Mouse (Mus musculus) CH12.LX (cell line): Measurements from ENCODE around the gene Lancl1. TPM values are rescaled to one million over a fixed set of nuclear protein-coding genes. Genes with fewer than 3 reads are reported as not detected.

Experiments used
- DNase-seq: peaks from one replicate; pipeline ENCODE4 v3.0.0-alpha.2; 2013; ENCODE audit errors: extremely low read depth
- H3K27ac ChIP-seq: 2 replicates; pipeline ENCODE4 v1.5.1; 2012; ENCODE audit warnings: low read depth, mild to moderate bottlenecking, control low read depth, moderate library complexity; ENCODE audit not compliant: insufficient read depth
- H3K27me3 ChIP-seq: replicated peaks from 2 replicates; pipeline ENCODE3; 2012; ENCODE audit warnings: inconsistent platforms
- H3K36me3 ChIP-seq, 2 experiments: replicated peaks in 1 of 2; 2 replicates each; pipeline versions ENCODE3 to v1.6.1; 2012; ENCODE audit warnings: inconsistent platforms in 1 of 2, low read length in 1 of 2, mild to moderate bottlenecking in 1 of 2, mixed read lengths in 1 of 2, moderate library complexity in 1 of 2; ENCODE audit not compliant: control insufficient read depth in 1 of 2, insufficient read depth in 1 of 2
- H3K4me1 ChIP-seq, 2 experiments: 2 replicates each; pipeline ENCODE4 v1.6.1; 2012; ENCODE audit warnings: inconsistent platforms in 1 of 2, moderate library complexity in 1 of 2; ENCODE audit not compliant: insufficient read depth in 2 of 2, control insufficient read depth in 1 of 2
- H3K4me2 ChIP-seq: 2 replicates; pipeline ENCODE4 v1.6.1; 2012; ENCODE audit warnings: low read depth, mild to moderate bottlenecking, control low read depth; ENCODE audit not compliant: poor library complexity, insufficient read depth, severe bottlenecking
- H3K4me3 ChIP-seq, 3 experiments: fragments of 150-350 bp in 1 of 3; sonication (generic) in 1 of 3; replicated peaks in 1 of 3; 2 replicates each; pipeline versions ENCODE3 to v1.5.1; 2011 to 2012; ENCODE audit warnings: low read depth in 2 of 3, low read length in 2 of 3, mild to moderate bottlenecking in 2 of 3, moderate library complexity in 2 of 3, control low read depth in 1 of 3, improper control_type of control experiment in 1 of 3, inconsistent platforms in 1 of 3, mixed read lengths in 1 of 3; ENCODE audit not compliant: poor library complexity in 1 of 3
- H3K79me2 ChIP-seq: replicated peaks from 2 replicates; pipeline ENCODE4 v1.6.1; 2012; ENCODE audit warnings: mild to moderate bottlenecking, moderate library complexity; ENCODE audit not compliant: control insufficient read depth, poor library complexity, insufficient read depth, severe bottlenecking; ENCODE audit errors: extremely low read depth
- H3K9ac ChIP-seq: 2 replicates; pipeline ENCODE4 v1.6.1; 2012; ENCODE audit warnings: low read depth, mild to moderate bottlenecking, control low read depth, moderate library complexity; ENCODE audit not compliant: insufficient read depth
- H3K9me3 ChIP-seq: replicated peaks from 2 replicates; pipeline ENCODE3; 2012; ENCODE audit warnings: low read length, inconsistent platforms, mixed read lengths
- BHLHE40 ChIP-seq: IDR thresholded peaks from 2 replicates; pipeline ENCODE4 v1.6.1; 2011; ENCODE audit warnings: mild to moderate bottlenecking, low read depth, low read length, improper control_type of control experiment
- ELF1 ChIP-seq: IDR thresholded peaks from 2 replicates; pipeline ENCODE4 v1.6.1; 2014; ENCODE audit warnings: low read depth, mild to moderate bottlenecking, inconsistent platforms, low read length, improper control_type of control experiment
- EP300 ChIP-seq: IDR thresholded peaks from 2 replicates; pipeline ENCODE4 v1.6.1; 2011; ENCODE audit warnings: low read length, improper control_type of control experiment
- ETS1 ChIP-seq: conservative IDR thresholded peaks from 2 replicates; pipeline ENCODE4 v1.6.1; 2012; ENCODE audit warnings: low read depth, mild to moderate bottlenecking, inconsistent platforms, low read length, improper control_type of control experiment, moderate library complexity
- HCFC1 ChIP-seq: IDR thresholded peaks from 2 replicates; pipeline ENCODE4 v1.6.1; 2012; ENCODE audit warnings: low read depth, mild to moderate bottlenecking, inconsistent platforms, low read length, improper control_type of control experiment
- IRF4 ChIP-seq: IDR thresholded peaks from 2 replicates; pipeline ENCODE4 v1.6.1; 2014; ENCODE audit warnings: low read depth, mild to moderate bottlenecking, inconsistent platforms, low read length, improper control_type of control experiment
- KAT2A ChIP-seq: IDR thresholded peaks from 2 replicates; pipeline ENCODE4 v1.6.1; 2012; ENCODE audit warnings: low read length, improper control_type of control experiment, inconsistent platforms; ENCODE audit not compliant: insufficient replicate concordance
- MAFK ChIP-seq: IDR thresholded peaks from 2 replicates; pipeline ENCODE4 v1.6.1; 2011; ENCODE audit warnings: low read length, improper control_type of control experiment; ENCODE audit not compliant: insufficient replicate concordance
- MAX ChIP-seq: IDR thresholded peaks from 2 replicates; pipeline ENCODE4 v1.6.1; 2011; ENCODE audit warnings: low read length, improper control_type of control experiment
- MAZ ChIP-seq: IDR thresholded peaks from 2 replicates; pipeline ENCODE4 v1.6.1; 2012; ENCODE audit warnings: low read depth, mild to moderate bottlenecking, inconsistent platforms, low read length, improper control_type of control experiment, moderate library complexity
- MXI1 ChIP-seq: IDR thresholded peaks from 2 replicates; pipeline ENCODE4 v1.6.1; 2011; ENCODE audit warnings: mild to moderate bottlenecking, low read depth, low read length, improper control_type of control experiment
- MYC ChIP-seq: IDR thresholded peaks from 2 replicates; pipeline ENCODE4 v1.6.1; 2011; ENCODE audit warnings: low read depth, mild to moderate bottlenecking, improper control_type of control experiment, low read length
- NRF1 ChIP-seq: IDR thresholded peaks from 2 replicates; pipeline ENCODE4 v1.6.1; 2014; ENCODE audit warnings: low read depth, mild to moderate bottlenecking, inconsistent platforms, low read length, improper control_type of control experiment, moderate library complexity
- PAX5 ChIP-seq: IDR thresholded peaks from 2 replicates; pipeline ENCODE4 v1.6.1; 2012; ENCODE audit warnings: low read length, inconsistent platforms, mixed read lengths
- POLR2AphosphoS2 ChIP-seq: IDR thresholded peaks from 2 replicates; pipeline ENCODE4 v1.6.1; 2011; ENCODE audit warnings: low read depth, low read length, improper control_type of control experiment
- SIN3A ChIP-seq: IDR thresholded peaks from 2 replicates; pipeline ENCODE4 v1.6.1; 2012; ENCODE audit warnings: low read length, improper control_type of control experiment, inconsistent platforms
- USF1 ChIP-seq: IDR thresholded peaks from 2 replicates; pipeline ENCODE4 v1.6.1; 2014; ENCODE audit warnings: low read depth, mild to moderate bottlenecking, inconsistent platforms, low read length, improper control_type of control experiment
- USF2 ChIP-seq: conservative IDR thresholded peaks from 2 replicates; pipeline ENCODE4 v1.6.1; 2011; ENCODE audit warnings: low read depth, low read length, improper control_type of control experiment
- ZMIZ1 ChIP-seq: IDR thresholded peaks from 2 replicates; pipeline ENCODE4 v1.6.1; 2012; ENCODE audit warnings: low read depth, mild to moderate bottlenecking, inconsistent platforms, low read length, improper control_type of control experiment
- dilution Hi-C: fragments of 300-500 bp; cut with MboI; formaldehyde crosslinking; loops from 2 replicates; pipeline ENCODE4 v1.14.3; 2020; ENCODE audit warnings: low sequenced_read_pairs; ENCODE audit not compliant: extremely low pct_unique_long_range_greater_than_20kb, extremely low pct_ligation_motif_present
- in situ Hi-C: fragments of 300-500 bp; cut with MboI; formaldehyde crosslinking; loops from 3 replicates; pipeline ENCODE4 v1.14.3; 2019; ENCODE audit warnings: low sequenced_read_pairs, low pct_ligation_motif_present, low pct_unique_long_range_greater_than_20kb, mixed read lengths
- polyA plus RNA-seq: library from polyadenylated mRNA; unstranded; fragments of >175 nt; gene quantifications from 2 replicates; pipeline ENCODE4 v1.2.1, GENCODE M21; 2012; ENCODE audit warnings: low read depth; ENCODE audit not compliant: insufficient read length
- total RNA-seq, 2 experiments: library from RNA; depleted of rRNA; stranded (reverse); fragments of 300-350 nt in 1 of 2; fragments of >200 nt in 1 of 2; gene quantifications; 2 replicates each; pipeline ENCODE4 v1.2.3; 2012 to 2014

The Lancl1 gene
- total and polyA plus RNA-seq, 3 experiments: 35.8 to 55.4 (median 52.8) TPM

- dilution Hi-C loops: no loop called here
- in situ Hi-C loops: no loop called here
- no peaks in the 10 kb centered on the region for H3K79me2 ChIP-seq
Measured at GRCm38 (mm10) chr1:67039083-67039482, 411 bp upstream of the Lancl1 start.

GRCm38 (mm10) chr1:67037198-67037597, 1.5 kb downstream of the Lancl1 start:
- in situ Hi-C loops (no loop called here), dilution Hi-C loops (no loop called here)
- Histone ChIP-seq H3K27ac (no peak overlapping the region), H3K4me3 (no peak overlapping the region), H3K9me3 (no peaks in the 10 kb centered on the region), H3K4me1 (peaks cover 2 to 16% of the 10 kb centered on the region in 2 experiments; a peak in 3 of 4 replicates)
- TF ChIP-seq MAFK (peak; percentile 76; the same call in 1 of the 2 replicates), BHLHE40 (no peak)
- TF ChIP-seq, all 38 proteins: peak for 1
- H3K4me2 ChIP-seq: no peak overlapping the region
- no peaks in the 10 kb centered on the region for H3K79me2 ChIP-seq
- no peak overlapping the region for H3K9ac ChIP-seq
- no peaks in the 10 kb centered on the region for H3K27me3 ChIP-seq
- no peak for DNase-seq
- H3K36me3 ChIP-seq: peaks cover 16 to 46% of the 10 kb centered on the region in 2 experiments

More at GRCm38 (mm10) chr1:67039083-67039482, 411 bp upstream of the Lancl1 start:
- Histone ChIP-seq H3K27ac (no peak overlapping the region), H3K27me3 (no peaks in the 10 kb centered on the region), H3K4me1 (peaks cover 2 to 16% of the 10 kb centered on the region in 2 experiments; a peak in 3 of 4 replicates), H3K9me3 (no peaks in the 10 kb centered on the region), H3K36me3 (peaks cover 0 to 27% of the 10 kb centered on the region in 2 experiments), H3K4me3 (peak overlapping the region; percentile 79 to 96 (median 94)), H3K9ac (peak overlapping the region; percentile 47; the same call in 1 of the 2 replicates), H3K4me2 (peak overlapping the region; percentile 33; the same call in 1 of the 2 replicates)
- no peak for TF ChIP-seq ZMIZ1
- no peak for TF ChIP-seq HCFC1
- TF ChIP-seq EP300: no peak
- TF ChIP-seq KAT2A: no peak
- TF ChIP-seq USF1: peak; percentile 33
- peak; percentile 45; the same call in 1 of the 2 replicates for TF ChIP-seq SIN3A
- TF ChIP-seq MYC: peak; percentile 61; the same call in 1 of the 2 replicates
- TF ChIP-seq POLR2AphosphoS2: no peak
- peak; percentile 12; the same call in 1 of the 2 replicates for TF ChIP-seq USF2
- peak; percentile 92 for TF ChIP-seq MAX
- TF ChIP-seq ELF1: no peak
- peak; percentile 82 for TF ChIP-seq MXI1
- peak; percentile 42 for DNase-seq

GRCm38 (mm10) chr1:67033278-67033677, 5.4 kb downstream of the Lancl1 start:
- Histone ChIP-seq H3K36me3 (peaks cover 43 to 84% of the 10 kb centered on the region in 2 experiments), H3K4me2 (no peak overlapping the region), H3K9me3 (no peaks in the 10 kb centered on the region), H3K4me1 (peaks cover 2 to 12% of the 10 kb centered on the region in 2 experiments; a peak in 3 of 4 replicates), H3K9ac (no peak overlapping the region), H3K27ac (no peak overlapping the region), H3K4me3 (no peak overlapping the region), H3K79me2 (no peaks in the 10 kb centered on the region), H3K27me3 (no peaks in the 10 kb centered on the region)
- in situ Hi-C loops: no loop called here
- dilution Hi-C loops: no loop called here
- DNase-seq: no peak
- no peak for TF ChIP-seq IRF4
- TF ChIP-seq NRF1: no peak
- no peak for TF ChIP-seq MAZ
- no peak for TF ChIP-seq POLR2AphosphoS2
- no peak for TF ChIP-seq PAX5
- no peak for TF ChIP-seq MYC
- TF ChIP-seq MXI1: no peak
- no peak for TF ChIP-seq HCFC1
- TF ChIP-seq SIN3A: no peak
- TF ChIP-seq ETS1: no peak
- TF ChIP-seq KAT2A: no peak
- TF ChIP-seq EP300: no peak
- TF ChIP-seq, all 38 proteins: peak for 0
